Mouse (Mus musculus) spleen, embryonic (tissue): Measurements from ENCODE around the gene Pde4d.

ENCODE experiments used
- CTCF ChIA-PET: fragments of 350-600 bp; sonication (Branson Sonifier 250); formaldehyde crosslinking; loops from one replicate; lab custom pipeline; 2022; lab: Charles Lee

Pde4d gene

DNA sequence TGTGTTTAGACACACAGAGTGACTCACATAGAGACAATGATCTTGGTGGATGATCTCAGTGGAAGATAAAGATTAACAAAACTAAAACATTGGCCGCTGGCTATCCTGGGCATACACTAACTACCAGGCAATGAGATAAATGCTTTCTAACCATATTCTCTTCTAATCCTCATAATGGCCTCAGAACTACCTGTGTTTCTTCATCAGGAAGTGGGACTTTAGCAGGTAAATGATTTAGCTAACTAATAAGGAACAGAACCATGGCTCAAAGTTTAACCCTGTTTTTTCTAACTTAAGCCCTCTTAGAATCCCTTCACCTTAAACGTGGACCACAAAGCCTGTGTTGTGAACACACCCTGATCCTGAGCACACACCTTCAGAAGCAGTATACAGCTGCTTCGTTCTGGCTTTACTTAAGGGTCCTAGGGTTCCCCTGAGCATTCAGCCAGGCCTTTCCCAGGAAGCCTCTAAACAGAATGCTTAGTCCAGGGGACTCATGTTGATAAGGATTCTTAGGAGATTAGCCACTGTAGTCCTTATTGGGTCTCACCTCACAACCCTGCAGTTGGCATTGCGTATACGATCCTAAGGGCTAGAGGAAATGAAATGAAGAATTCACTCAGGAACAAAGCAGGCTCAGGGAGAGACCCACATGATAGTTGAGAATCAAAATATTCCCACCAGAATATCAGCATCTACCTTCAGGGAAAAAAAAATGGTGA lies 1283.1 kb downstream of the Pde4d start:
- CTCF ChIA-PET: no interaction called here

DNA sequence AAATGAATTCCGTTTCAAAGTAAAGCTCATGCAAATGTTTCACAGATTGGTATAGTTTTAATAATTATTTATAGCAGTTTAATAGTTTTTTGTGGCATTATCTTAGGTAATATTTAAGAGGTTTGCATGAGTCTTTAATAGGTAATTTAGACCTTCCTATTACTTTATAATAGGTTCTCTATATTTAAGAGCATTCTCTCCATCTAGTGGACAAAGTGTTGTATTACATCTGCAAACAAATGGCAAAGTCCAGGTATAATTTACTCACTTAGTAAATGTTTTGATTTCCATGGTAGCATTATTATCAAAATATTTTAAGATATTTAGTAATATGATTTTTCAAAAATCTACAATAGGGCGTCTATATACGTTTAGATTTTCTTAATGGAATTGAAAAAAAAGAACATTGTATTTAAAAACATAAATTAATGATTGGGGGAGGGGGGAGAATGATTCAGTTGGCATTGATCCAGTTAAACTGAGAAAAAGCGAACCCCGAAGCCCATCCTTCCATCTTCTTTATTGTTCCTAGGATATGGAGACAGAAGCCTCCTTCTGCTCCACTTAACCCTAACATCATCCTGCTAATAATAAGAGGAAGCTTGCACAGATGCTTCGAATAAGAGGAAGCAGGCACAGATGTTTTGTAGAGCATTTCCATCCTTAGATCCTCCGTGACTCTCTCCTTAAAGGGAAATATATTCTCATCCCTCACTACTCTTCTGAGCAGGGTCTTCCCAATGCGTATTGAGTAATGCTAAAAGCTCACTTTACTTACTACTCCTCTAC lies 1286.7 kb downstream of the Pde4d start:
- CTCF ChIA-PET: interaction anchor here (0.6 kb wide), 1 partner anchor 157 kb away, joined by 3 read pairs; no protein-coding TSS in a partner anchor

GRCm38 (mm10) chr13:109746492-109746891 lies 1296.7 kb downstream of the Pde4d start:
- CTCF ChIA-PET: interaction anchor here (0.5 kb wide), 1 partner anchor 1619 kb away, joined by 5 read pairs; no protein-coding TSS in a partner anchor

DNA sequence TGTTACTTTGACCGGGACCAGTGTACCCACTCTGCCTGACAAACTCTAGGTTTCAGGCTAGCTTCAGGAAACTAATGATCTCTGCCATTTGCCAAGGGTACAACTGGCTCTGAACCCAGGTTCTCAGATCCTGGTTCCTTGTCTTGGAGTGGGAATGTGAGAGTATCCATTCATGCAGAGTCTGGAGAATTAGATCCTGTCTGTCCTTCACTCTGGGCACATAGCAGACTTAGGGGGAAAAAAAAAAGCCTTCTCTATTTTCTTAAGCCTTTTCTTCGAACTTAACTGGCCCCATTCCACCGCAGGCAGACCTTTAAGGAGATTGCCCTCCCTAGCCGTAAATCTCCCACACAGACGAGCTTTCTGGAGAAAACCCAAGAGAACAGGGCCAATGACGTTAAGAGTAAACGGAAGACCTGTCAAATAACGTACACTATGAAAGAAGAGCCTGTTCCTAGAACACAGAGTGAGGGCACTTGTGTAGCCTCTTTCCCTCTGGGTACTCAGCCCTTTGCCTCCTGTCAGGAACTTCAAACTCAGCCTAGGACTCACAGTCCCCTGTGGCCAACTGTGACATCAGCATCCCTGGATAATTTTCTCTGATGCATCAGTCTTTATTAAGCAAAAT lies 1302.6 kb downstream of the Pde4d start:
- CTCF ChIA-PET: no interaction called here

- CTCF ChIA-PET: no interaction called here
These were observed 1307.1 kb downstream of the Pde4d start for GRCm38 (mm10) chr13:109756854-109757253.

GRCm38 (mm10) chr13:109759201-109759600 lies 1309.5 kb downstream of the Pde4d start:
- CTCF ChIA-PET: no interaction called here

GRCm38 (mm10) chr13:109761081-109761480 lies 1311.3 kb downstream of the Pde4d start:
- CTCF ChIA-PET: no interaction called here

DNA sequence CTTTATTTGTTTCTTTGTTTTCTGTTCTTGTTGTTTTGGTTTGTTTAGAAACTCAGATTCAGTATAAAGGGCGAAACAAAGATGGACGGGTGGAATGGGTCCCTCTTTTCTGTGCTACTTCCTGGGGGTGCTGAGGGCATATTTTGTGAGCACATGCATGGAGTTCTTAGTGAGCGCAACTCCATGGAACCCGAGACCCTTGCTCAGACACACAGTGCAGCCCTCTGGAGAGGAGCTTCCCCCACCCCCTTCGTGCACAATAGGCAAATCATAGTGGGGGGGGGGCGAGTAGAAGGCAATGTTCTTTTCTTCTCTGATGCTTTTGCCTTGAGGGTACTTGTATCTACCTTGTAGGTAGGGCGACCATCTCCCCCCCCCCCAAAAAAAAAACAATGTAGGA lies 1325.0 kb downstream of the Pde4d start:
- CTCF ChIA-PET: interaction anchor here (0.5 kb wide), 1 partner anchor 146 kb away, joined by 3 read pairs; no protein-coding TSS in a partner anchor

DNA sequence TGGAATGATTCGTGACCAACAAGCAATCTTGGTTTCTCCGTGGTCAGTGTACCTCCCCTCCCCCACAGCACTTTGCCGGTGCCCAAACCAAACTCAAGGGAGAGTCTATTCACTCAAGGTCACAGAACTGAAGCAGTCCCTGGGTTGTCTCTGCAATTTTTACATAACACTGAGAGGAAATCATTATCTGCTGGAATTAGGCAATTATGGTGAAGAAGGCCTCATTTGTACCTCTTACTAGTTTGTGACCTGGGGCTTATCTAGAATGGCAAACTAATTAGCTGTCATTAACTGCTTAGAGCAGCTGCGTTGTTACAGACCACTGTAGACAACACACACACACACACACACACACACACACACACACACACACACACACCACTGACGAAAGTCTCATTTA lies 1325.4 kb downstream of the Pde4d start:
- CTCF ChIA-PET: interaction anchor here (0.5 to 3.0 kb wide), 2 partner anchors 133 to 145 kb away, joined by 3 to 14 read pairs; no protein-coding TSS in a partner anchor

GRCm38 (mm10) chr13:109776116-109776515 lies 1326.4 kb downstream of the Pde4d start:
- CTCF ChIA-PET: interaction anchor here (3.0 kb wide), 1 partner anchor 132 kb away, joined by 14 read pairs; no protein-coding TSS in a partner anchor

GRCm38 (mm10) chr13:109776995-109777394 lies 1327.2 kb downstream of the Pde4d start:
- CTCF ChIA-PET: interaction anchor here (0.5 to 3.0 kb wide), 2 partner anchors 19 to 131 kb away, joined by 9 to 14 read pairs; no protein-coding TSS in a partner anchor

DNA sequence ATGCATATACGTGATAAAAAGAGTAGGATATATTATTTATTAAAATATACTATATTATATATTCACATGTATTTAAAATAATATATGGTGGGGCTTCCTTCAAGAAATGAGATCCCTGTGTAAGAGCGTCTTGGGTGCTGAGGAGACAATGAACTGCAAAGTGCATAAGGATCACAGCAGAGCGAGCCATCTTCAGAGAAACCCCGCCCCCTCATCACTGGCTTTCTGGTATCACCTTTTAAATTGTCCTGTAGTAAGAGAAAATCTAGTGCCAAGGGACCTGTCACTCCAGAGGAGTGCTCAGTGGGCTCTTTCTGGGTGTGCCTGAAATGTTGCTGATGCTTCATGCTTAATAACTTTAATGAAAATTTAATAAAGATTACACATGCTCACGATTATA lies 1327.7 kb downstream of the Pde4d start:
- CTCF ChIA-PET: interaction anchor here (3.0 kb wide), 1 partner anchor 130 kb away, joined by 14 read pairs; no protein-coding TSS in a partner anchor

GRCm38 (mm10) chr13:109778297-109778835 lies 1328.6 kb downstream of the Pde4d start:
- CTCF ChIA-PET: no interaction called here

GRCm38 (mm10) chr13:109781466-109781865 lies 1331.7 kb downstream of the Pde4d start:
- CTCF ChIA-PET: no interaction called here

DNA sequence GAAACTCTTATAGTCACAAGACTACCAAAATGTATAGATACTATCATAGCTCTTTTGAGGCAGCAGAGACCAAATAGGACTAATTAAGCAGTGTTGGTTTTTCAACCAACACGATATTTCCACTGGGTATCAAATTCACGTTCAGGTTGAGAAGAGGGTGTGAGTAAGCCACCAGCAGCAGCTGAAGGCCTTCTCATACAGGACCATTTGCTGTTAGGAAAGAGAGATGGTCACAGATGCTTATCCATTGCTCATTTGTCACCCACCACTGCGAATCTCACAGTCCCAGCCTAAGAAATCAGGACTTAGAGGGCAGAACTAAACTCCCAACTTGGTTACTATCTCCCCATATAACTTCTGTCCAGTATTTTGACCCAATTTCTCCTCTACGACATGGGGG lies 1338.9 kb downstream of the Pde4d start:
- CTCF ChIA-PET: interaction anchor here (0.5 to 1.0 kb wide), 2 partner anchors 36 to 116 kb away, joined by 4 read pairs; no protein-coding TSS in a partner anchor

- CTCF ChIA-PET: interaction anchor here (1.0 kb wide), 1 partner anchor 35 kb away, joined by 4 read pairs; no protein-coding TSS in a partner anchor
These were observed 1339.4 kb downstream of the Pde4d start for GRCm38 (mm10) chr13:109789151-109789550.

DNA sequence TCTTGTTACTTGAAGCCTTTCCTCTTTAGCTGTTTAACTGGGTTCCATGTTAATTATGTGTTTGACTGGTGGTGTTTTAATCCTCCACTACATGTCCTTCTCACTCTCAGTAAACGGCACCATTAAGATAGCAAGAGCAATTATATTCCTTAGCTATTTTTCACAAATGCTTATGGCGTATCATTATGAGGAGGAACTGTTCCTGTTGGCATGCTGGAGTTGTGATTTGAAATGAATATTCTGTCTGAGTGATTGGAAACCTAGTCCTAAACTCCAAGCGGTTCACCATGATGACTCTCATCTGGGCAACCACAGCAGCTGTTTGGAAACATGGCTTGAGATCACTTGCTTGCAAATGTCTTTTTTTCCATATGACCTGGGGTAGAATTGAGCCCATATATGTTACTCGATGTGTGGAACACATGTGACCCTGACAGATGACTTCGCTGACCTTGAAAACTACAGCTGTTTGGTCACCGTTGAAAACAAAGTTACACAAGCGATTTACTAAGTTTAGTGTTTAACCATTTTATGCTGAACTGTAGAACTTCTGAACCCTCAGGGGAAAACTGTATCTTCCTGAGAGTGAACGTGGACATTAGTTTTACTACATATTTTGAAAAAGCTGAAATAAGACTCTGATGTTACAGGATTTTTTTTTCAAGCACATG lies 1340.4 kb downstream of the Pde4d start:
- CTCF ChIA-PET: interaction anchor here (0.6 kb wide), 1 partner anchor 1522 kb away, joined by 5 read pairs; no protein-coding TSS in a partner anchor

- CTCF ChIA-PET: no interaction called here
These were observed 1344.2 kb downstream of the Pde4d start for GRCm38 (mm10) chr13:109793918-109794317.

DNA sequence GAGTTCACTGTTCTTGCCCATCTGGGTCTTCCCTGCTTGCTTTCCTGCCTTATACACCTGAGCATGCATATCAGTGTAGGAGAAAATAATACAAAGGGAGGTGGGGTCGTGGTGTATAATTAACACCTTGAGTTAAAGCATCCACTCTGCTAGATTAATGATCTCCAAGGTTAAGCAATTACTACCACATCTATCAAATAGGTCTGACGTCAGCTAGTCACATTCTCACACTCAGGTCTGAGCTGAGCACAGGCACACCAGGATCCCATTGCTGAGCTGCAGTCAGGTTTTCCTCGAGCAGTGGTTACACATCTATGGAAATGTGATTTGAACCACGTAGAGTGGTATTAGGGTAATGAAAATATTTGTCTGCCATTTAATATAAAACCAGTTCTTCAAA lies 1348.9 kb downstream of the Pde4d start:
- CTCF ChIA-PET: no interaction called here

- CTCF ChIA-PET: no interaction called here
These were observed 1352.5 kb downstream of the Pde4d start for GRCm38 (mm10) chr13:109802201-109802600.
